ENCODE assay signal across 8 mouse cellular contexts in the genomic region with DNA sequence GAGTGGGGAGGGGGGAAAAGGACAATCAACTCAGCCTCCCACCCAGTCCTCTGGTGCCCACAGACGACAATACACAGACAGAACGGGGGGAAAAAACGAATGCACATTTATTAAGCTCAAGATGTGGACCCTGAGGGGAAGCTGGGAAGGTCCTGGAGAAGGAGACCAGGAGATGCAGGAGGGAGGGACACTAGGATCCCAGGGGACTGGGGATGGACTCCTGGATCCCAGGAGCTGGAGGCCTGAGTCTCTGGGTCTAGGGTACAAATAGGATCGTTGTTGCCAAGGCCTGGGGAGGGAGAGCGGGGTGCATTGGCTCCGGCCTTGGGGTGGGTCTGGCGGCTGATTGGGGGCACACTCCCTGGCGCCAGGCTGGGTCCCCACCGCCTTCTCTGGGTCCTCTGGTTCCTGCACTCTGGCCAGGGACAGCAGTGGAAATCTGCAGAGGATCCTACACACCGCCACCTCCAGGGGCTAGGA. TPM values are rescaled to one million over a fixed set of nuclear protein-coding genes. Genes with fewer than 3 reads are reported as not detected.
DNase-seq lines count a peak whose midpoint lies in the region; ATAC-seq lines count a peak whose summit lies in the region.

Fxyd5 (minus strand) TSS at position 51 of the 480 bp plus-strand sequence.

- H3K4me3 ChIP-seq in kidney, embryonic 15.5 days (replicated peaks) = peak within 1 kb of the TSS; percentile 38
- H3K4me3 ChIP-seq in midbrain, embryonic 14.5 days (replicated peaks; ENCODE audit: low read depth, low read length) = peak within 1 kb of the TSS; percentile 12; the same call in 1 of the 2 replicates

- 0 out of 2 replicates have a peak within 1 kb of the TSS, but pooled peaks have one; percentile 18 for H3K27ac ChIP-seq in kidney, embryonic 15.5 days
- H3K27ac ChIP-seq in midbrain, embryonic 14.5 days (replicated peaks; ENCODE audit: low read depth, low read length) = no peak within 1 kb of the TSS

- H3K36me3 ChIP-seq in kidney, embryonic 15.5 days = no peaks in the 10 kb centered on the region
- no peaks in the 10 kb centered on the region for H3K36me3 ChIP-seq in midbrain, embryonic 14.5 days (ENCODE audit: control insufficient read depth, insufficient read depth, low read length)

- WGBS in kidney, embryonic 15.5 days = 40% methylated on average over 10 of the region's 10 CpGs
- WGBS in midbrain, embryonic 14.5 days = 27% methylated on average over 10 of the region's 10 CpGs

- peaks cover 51% of the 10 kb centered on the region for H3K27me3 ChIP-seq in kidney, embryonic 15.5 days
- peaks cover 5% of the 10 kb centered on the region for H3K27me3 ChIP-seq in midbrain, embryonic 14.5 days (ENCODE audit: control insufficient read depth, insufficient read depth, low read length)

- no peaks in the 10 kb centered on the region for H3K9me3 ChIP-seq in kidney, embryonic 15.5 days (replicated peaks)
- no peaks in the 10 kb centered on the region for H3K9me3 ChIP-seq in midbrain, embryonic 14.5 days (ENCODE audit: control insufficient read depth, low read length)

- ATAC-seq in kidney, embryonic 15.5 days (replicated peaks; ENCODE audit: low FRiP score) = no peak
- no peak for ATAC-seq in midbrain, embryonic 14.5 days (ENCODE audit: low FRiP score, low TSS enrichment)

- DNase-seq in kidney, postnatal 25 days = no peak
- no peak for DNase-seq in adrenal gland, postnatal 14 days
- DNase-seq in heart, adult 8-10 months (ENCODE audit: low spot score) = no peak
- DNase-seq in layer of hippocampus, postnatal 14 days (ENCODE audit: low spot score in 2 of 2) = no peak
- no peak for DNase-seq in midbrain, embryonic 14.5 days
- no peak for DNase-seq in ovary, adult 18-20 months (ENCODE audit: low spot score)
- DNase-seq in urinary bladder, postnatal 25 days (ENCODE audit: low spot score) = no peak

- peaks cover 18% of the 10 kb centered on the region for H3K4me1 ChIP-seq in kidney, embryonic 15.5 days
- H3K4me1 ChIP-seq in midbrain, embryonic 14.5 days (ENCODE audit: control insufficient read depth, insufficient read depth, low read length) = no peaks in the 10 kb centered on the region

- peak within 1 kb of the TSS; percentile 35 for H3K9ac ChIP-seq in kidney, embryonic 15.5 days
- H3K9ac ChIP-seq in midbrain, embryonic 14.5 days (replicated peaks; ENCODE audit: low read length) = no peak within 1 kb of the TSS

- H3K4me2 ChIP-seq in kidney, embryonic 15.5 days = peak within 1 kb of the TSS; percentile 63
- H3K4me2 ChIP-seq in midbrain, embryonic 14.5 days (ENCODE audit: low read length) = peak within 1 kb of the TSS; percentile 41

RNA-seq across cellular contexts. Expression of gene Fxyd5, which starts in this region (rescaled TPM):
- 30.6 and 35.0 TPM in 2 replicates for polyA plus RNA-seq in kidney, embryonic 15.5 days (2015; fragmentation: Nextera tagmentation; extraction: Ambion mirVana)
- total RNA-seq in adrenal gland, postnatal 14 days (2021) = 32.7 and 63.0 TPM in 2 replicates
- 10 to 100 TPM; 22.7 to 35.0 (median 28.4) TPM for total RNA-seq in heart, adult 8-10 months (2022)
- 10 to 100 TPM; 32.1 to 32.4 TPM for total RNA-seq in layer of hippocampus, postnatal 14 days (2021)
- polyA plus RNA-seq in midbrain, embryonic 14.5 days (2014; fragmentation: Nextera tagmentation; extraction: Ambion mirVana) = 7.9 and 10.8 TPM in 2 replicates
